Mouse (Mus musculus) brain, embryonic 14.5 days (tissue): ENCODE measurements around the gene H2-Ob. TPM values are rescaled to one million over a fixed set of nuclear protein-coding genes. Genes with fewer than 3 reads are reported as not detected.
A peak's percentile ranks its signal among the peaks of the same experiment; 100 is the strongest.

ENCODE experiments used
- DNase-seq: peaks from one replicate; pipeline ENCODE4 v3.0.0-alpha.2; 2011; ENCODE audit warnings: low read depth
- CTCF ChIP-seq: fragments of 200-500 bp; IDR thresholded peaks from 2 replicates; pipeline ENCODE4 v1.5.1; 2012; ENCODE audit warnings: inconsistent platforms, mild to moderate bottlenecking, moderate library complexity, borderline replicate concordance; ENCODE audit not compliant: insufficient read depth, insufficient read length; ENCODE audit errors: extremely low read depth
- POLR2A ChIP-seq: fragments of 200-500 bp; IDR thresholded peaks from 2 replicates; pipeline ENCODE4 v1.6.1; 2012; ENCODE audit warnings: mild to moderate bottlenecking, inconsistent platforms, borderline replicate concordance; ENCODE audit not compliant: poor library complexity, insufficient read depth, insufficient read length, severe bottlenecking; ENCODE audit errors: extremely low read depth
- polyA plus RNA-seq: library from polyadenylated mRNA; depleted of rRNA; stranded (reverse); fragments of >200 nt; gene quantifications from 2 replicates; pipeline ENCODE4 v1.2.3, GENCODE M21; 2012

H2-Ob gene
- polyA plus RNA-seq, 1 experiment, result 0.04 TPM

DNA sequence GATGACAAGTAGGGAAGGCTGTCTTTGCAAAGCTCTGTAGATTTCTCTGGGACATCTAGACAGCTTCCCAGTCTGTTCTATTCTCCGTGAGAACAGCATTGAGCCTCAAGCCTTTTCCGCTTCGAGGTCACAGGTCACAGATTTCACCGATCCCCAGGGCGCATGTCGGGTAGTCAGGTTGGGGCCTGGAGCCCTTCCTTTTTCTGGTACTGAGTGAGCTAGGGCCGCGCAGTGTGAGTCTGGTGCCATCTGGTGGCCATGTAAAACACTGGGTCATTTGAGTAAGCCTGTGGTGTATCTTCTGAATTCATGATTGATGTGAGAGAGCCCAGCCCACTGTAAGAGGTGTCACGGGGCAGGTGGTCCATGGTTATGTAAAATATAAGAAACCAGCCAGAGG is 3.8 kb upstream of the H2-Ob start:
- DNase-seq, result peak; percentile 66
- TF ChIP-seq CTCF, result peak; percentile 75
- no peak for TF ChIP-seq POLR2A

DNA sequence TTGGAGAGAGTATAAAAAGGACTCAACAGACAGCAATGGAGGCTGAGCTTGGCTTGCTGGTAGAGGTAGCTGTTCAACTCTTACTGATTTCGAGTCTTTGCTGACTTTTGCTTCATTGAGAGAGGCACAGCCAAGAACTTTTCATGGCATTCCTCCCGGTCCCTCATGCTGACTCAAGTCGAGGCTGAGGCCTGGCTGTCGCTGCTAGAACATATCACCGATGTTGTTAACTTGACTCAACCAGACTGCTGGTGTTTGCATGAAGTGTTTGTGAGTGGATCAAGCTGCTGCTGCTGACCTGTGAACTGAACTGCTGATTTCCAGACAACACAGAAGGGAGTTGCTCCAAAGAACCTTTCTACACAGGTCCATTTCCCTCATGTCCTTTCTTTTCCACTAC is 2.0 kb upstream of the H2-Ob start:
- TF ChIP-seq POLR2A (no peak), CTCF (no peak)
- no peak for DNase-seq

DNA sequence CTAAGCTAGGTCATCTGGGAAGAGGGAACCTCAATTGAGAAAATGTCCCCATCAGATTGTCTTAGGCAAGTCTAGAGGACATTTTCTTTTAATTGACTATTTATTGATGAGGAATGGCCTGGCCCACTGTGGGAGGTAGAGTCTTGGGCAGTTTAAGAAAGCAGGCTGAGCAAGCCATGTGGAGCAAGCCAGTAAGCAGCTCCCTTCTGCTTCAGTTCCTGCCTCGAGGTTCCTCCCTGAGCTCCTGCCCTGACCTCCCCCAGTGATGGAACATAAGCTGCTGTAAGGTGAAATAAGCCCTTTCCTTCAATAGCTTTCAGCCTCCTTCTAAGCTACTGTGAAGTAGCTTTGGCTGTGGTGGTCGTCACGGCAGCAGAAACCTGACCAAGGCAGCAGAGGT is 962 bp upstream of the H2-Ob start:
- TF ChIP-seq CTCF (no peak), POLR2A (no peak)

DNA sequence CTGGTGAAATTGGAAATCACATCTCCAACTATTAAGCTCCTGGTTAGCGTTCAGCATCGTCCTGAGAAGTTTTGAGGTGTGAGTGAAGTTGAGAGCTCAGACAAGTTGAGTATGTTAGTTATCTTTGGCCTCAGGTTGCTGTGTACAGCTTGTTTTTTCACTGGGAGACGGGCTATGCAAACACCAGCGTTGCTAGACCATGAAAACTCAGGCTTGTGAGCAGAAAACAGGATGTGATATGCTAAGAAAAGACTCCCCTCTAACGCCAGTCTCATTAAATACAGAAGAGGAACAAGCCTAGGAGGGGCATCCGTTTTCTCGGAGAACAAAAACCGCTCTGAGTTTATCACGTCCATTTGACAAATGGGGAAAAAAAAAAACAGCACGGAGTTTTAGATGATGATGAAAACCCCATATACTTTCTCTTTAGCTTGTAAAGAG is 918 bp downstream of the H2-Ob start:
- no peak for DNase-seq
- no peak for TF ChIP-seq POLR2A
- no peak for TF ChIP-seq CTCF

More for the DNA sequence above, 962 bp upstream of the H2-Ob start:
- no peak for DNase-seq

DNA sequence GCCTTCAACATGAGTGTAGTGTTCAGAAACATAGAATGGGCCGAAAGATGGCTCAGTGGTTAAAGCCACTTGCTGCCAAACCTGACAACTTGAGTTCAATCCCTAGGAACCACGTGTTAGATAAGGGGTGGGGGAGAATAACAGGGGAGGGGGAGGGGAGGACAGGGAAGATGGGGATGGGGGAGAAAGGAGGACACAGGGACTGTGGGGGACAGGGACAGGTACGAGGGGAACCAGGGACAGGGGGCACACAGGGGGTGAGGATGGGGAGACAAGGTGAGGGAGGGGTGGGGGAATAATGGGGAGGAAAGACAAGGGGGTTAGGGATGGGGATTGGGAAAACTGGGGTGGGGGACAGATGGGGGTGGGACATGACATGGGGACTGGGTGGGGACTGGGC is 1.7 kb downstream of the H2-Ob start:
- TF ChIP-seq CTCF, result no peak
- no peak for TF ChIP-seq POLR2A

DNA sequence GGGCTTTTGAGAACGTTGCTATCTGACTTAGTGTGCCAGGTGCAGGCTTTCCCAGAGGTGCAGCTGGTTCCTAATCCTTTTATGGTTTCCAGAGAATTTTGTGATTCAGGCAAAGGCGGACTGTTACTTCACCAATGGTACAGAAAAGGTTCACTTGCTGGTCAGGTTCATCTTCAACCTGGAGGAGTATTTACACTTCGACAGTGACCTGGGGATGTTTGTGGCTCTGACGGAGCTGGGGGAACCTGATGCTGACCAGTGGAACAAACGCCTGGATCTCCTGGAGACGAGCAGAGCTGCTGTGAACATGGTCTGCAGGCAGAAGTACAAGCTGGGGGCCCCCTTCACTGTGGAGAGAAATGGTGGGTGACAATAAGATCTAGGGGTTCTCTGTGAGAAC is 2.2 kb downstream of the H2-Ob start:
- DNase-seq, result no peak
- TF ChIP-seq CTCF (no peak), POLR2A (no peak)

More for the DNA sequence above, 1.7 kb downstream of the H2-Ob start:
- DNase-seq, result no peak

DNA sequence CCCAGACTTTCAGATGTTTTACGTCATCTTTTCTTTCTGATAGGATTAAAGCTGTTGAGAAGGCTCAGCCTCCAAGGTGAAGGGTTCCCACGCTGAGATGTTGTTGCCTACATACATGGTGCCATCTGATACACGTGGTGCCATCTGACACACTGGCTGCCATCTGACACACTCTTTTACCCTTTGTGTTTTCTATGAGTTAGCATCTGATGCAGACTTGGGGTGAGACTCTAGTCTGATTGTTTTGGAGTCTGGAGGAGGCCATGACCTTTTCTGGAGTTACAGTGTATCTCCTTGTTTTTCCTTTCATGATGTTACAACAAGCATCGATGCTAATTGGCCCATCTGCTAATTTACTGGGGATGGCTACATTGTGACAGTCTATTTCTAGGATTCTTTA is 6.0 kb downstream of the H2-Ob start:
- no peak for DNase-seq
- no peak for TF ChIP-seq CTCF
- TF ChIP-seq POLR2A, result no peak

DNA sequence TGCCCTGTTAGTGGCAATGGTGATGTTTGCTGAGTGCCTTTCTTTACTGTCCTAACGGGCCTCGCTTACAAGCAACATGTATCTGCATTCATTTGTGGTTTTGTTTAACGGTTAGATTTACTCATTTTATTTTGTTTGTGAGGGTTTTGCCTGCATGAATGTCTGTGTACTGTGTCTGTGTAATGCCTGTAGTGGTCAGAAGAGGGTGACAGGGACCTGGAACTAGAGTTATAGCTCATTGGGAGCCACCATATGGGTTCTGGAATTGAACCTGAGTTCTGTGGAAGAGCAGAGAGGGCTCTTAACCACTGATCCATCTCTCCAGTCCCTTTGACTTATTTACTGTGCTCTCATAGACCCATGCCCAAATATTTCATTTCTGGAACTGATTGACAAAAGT is 8.3 kb downstream of the H2-Ob start:
- DNase-seq, result peak; percentile 7
- TF ChIP-seq POLR2A, result no peak
- TF ChIP-seq CTCF, result peak; percentile 20; the same call in 1 of the 2 replicates

DNA sequence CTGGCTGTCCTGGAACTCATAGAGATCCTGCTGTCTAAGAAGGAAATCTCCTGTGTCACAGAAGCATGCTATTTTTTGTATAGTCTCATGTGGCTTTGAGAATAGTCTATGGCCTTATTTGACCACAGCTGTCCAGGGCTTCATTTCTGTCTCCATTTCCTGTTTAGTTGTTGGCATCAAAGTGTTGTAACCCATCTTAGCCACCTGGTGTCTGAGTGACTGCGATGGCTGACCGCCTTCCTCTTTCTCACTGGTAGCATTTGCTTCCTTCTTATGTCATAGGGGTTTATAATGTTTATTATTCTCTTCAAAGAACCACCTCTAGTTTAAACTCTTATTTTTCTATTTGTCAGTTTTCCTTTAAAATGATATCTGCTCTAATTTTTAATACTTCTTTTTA is 10.1 kb downstream of the H2-Ob start:
- DNase-seq, result no peak
- TF ChIP-seq CTCF, result no peak
- no peak for TF ChIP-seq POLR2A

DNA sequence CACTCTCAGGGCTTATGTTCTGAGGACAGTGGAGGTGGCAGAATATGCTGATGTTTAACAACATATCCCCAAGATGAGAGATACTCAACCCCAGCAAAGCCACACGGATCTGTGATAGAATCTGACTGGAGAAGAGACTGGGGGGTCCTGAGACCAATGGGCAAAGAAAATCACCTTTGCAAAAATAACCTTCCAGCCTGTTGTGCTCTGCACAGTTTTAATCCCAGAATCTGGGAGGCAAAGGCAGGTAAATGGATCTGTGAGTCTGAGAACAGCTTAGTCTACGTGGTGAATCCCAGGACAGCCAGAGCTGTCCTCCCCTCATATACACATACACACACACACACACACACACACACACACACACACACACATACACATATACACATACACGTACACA is 10.7 kb downstream of the H2-Ob start:
- TF ChIP-seq POLR2A, result no peak
- no peak for TF ChIP-seq CTCF
- DNase-seq, result no peak

DNA sequence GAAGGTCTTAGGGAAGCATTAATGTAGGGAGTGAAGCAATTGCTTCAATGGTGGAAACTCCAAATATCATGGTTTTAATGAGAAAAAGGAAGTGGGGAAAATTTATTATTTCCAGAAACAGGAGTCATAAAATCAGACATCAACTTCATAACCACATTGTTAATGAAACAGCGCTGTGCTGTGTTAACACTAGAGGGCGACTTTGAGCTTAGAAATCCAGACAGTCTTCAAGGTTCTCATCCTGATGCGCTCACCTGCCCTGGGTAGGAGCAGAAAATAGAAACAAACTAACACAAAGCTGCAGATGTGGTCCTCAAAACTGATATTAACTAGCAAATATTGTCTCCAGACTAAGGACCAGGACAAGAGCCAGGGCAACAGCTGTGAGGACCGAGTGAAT is 11.2 kb downstream of the H2-Ob start:
- peak; percentile 82 for DNase-seq

DNA sequence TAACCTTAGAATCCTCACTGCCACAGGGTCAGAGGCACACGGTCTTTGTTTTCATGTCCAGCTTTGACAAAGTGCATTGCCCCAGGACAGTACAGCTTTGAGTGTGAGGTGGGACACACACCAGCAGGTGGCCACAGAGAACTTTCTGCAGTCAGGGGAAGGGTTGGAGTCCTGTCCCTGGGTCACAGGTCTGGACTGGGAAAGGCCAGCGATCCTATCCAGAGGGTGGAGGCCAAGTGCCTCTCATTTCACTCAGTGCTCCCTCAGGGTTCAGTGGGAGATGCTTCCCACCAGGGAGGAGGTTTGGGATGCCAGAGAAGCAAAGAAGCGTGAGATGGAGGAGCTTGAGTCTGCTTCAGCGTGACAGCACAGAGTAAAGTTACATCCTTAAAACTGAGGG is 13.0 kb downstream of the H2-Ob start:
- no peak for DNase-seq
- TF ChIP-seq POLR2A, result no peak
- peak; percentile 5; the same call in 1 of the 2 replicates for TF ChIP-seq CTCF

More for the DNA sequence above, 11.2 kb downstream of the H2-Ob start:
- TF ChIP-seq CTCF (peak; percentile 69; the same call in 1 of the 2 replicates), POLR2A (no peak)
